ENCODE assay signal across 14 mouse cellular contexts in genomic region chr17:66357171-66358025, GRCm38 (mm10).
DNase-seq lines count a peak whose midpoint lies in the region; ATAC-seq and TF ChIP-seq lines count a peak whose summit lies in the region.
"Had no signal": no experiment of that assay in that cellular context is flagged by ENCODE, and none has a peak within 500 bp of the region (broad histone marks: within the 10 kb centered on the region; RNA-seq: fewer than 3 reads in every experiment).

No protein-coding gene starts in this region.

- no peak for ATAC-seq in forebrain, embryonic 13.5 days
- no peak for ATAC-seq in forebrain, embryonic 16.5 days
- no peak for ATAC-seq in limb, embryonic 15.5 days (ENCODE audit: insufficient number of reproducible peaks, low FRiP score, low TSS enrichment, low read depth)
- ATAC-seq in G1E (ENCODE audit: extremely low read depth, insufficient number of reproducible peaks, low FRiP score, poor library complexity, severe bottlenecking), result no peak
- ATAC-seq in megakaryocyte progenitor cell, adult 5-6 weeks (replicated peaks; ENCODE audit: poor library complexity), result no peak

- no peaks in the 10 kb centered on the region for H3K27me3 ChIP-seq in forebrain, embryonic 13.5 days
- no peaks in the 10 kb centered on the region for H3K27me3 ChIP-seq in forebrain, embryonic 16.5 days (replicated peaks; ENCODE audit: control insufficient read depth, insufficient read depth, low read length)
- no peaks in the 10 kb centered on the region for H3K27me3 ChIP-seq in limb, embryonic 15.5 days
- H3K27me3 ChIP-seq in limb, embryonic 10.5 days (ENCODE audit: low read depth, poor library complexity, severe bottlenecking), result no peaks in the 10 kb centered on the region
- no peaks in the 10 kb centered on the region for H3K27me3 ChIP-seq in G1E (ENCODE audit: insufficient read depth, low read length)
- H3K27me3 ChIP-seq: heart, embryonic 15.5 days; hindbrain, embryonic 12.5 days had no signal

- DNase-seq in limb, embryonic 10.5 days (ENCODE audit: low spot score), result no peak
- no peak for DNase-seq in G1E (ENCODE audit: low spot score)
- peak; percentile 46 to 53 for DNase-seq in cerebellum, postnatal 10 days
- DNase-seq in left cerebral cortex, postnatal 4 days, result no peak
- DNase-seq: gastrocnemius, postnatal 25 days; right cerebral cortex, postnatal 4 days; thymus, postnatal 4 days had no signal

- peak overlapping the region; percentile 59; the same call in 1 of the 2 replicates for H3K27ac ChIP-seq in forebrain, embryonic 13.5 days
- H3K27ac ChIP-seq in forebrain, embryonic 16.5 days (ENCODE audit: low read length), result no peak overlapping the region
- H3K27ac ChIP-seq in limb, embryonic 15.5 days, result peak overlapping the region; percentile 18; the same call in 1 of the 2 replicates
- no peak overlapping the region for H3K27ac ChIP-seq in limb, embryonic 10.5 days
- H3K27ac ChIP-seq: hindbrain, embryonic 12.5 days had no signal

- TF ChIP-seq CTCF in G1E (IDR thresholded peaks at IDR 0.05; ENCODE audit: low read depth, low read length), result no peak

- H3K4me2 ChIP-seq in forebrain, embryonic 13.5 days, result no peak overlapping the region
- no peak overlapping the region for H3K4me2 ChIP-seq in forebrain, embryonic 16.5 days (ENCODE audit: low read length)
- no peak overlapping the region for H3K4me2 ChIP-seq in limb, embryonic 15.5 days
- H3K4me2 ChIP-seq: heart, embryonic 15.5 days; hindbrain, embryonic 12.5 days; liver, embryonic 11.5 days had no signal

- H3K4me3 ChIP-seq in forebrain, embryonic 13.5 days, result no peak overlapping the region
- H3K4me3 ChIP-seq in forebrain, embryonic 16.5 days (replicated peaks; ENCODE audit: low read length), result no peak overlapping the region
- H3K4me3 ChIP-seq in limb, embryonic 15.5 days, result no peak overlapping the region
- no peak overlapping the region for H3K4me3 ChIP-seq in limb, embryonic 10.5 days
- H3K4me3 ChIP-seq in G1E (ENCODE audit: low read depth, low read length), result peak overlapping the region; percentile 37
- H3K4me3 ChIP-seq: heart, embryonic 15.5 days; hindbrain, embryonic 12.5 days had no signal

- H3K9me3 ChIP-seq in forebrain, embryonic 13.5 days (replicated peaks), result no peaks in the 10 kb centered on the region
- H3K9me3 ChIP-seq in forebrain, embryonic 16.5 days (ENCODE audit: control insufficient read depth, low read length), result no peaks in the 10 kb centered on the region
- H3K9me3 ChIP-seq in limb, embryonic 15.5 days, result no peaks in the 10 kb centered on the region
- no peaks in the 10 kb centered on the region for H3K9me3 ChIP-seq in limb, embryonic 10.5 days (replicated peaks)
- peaks cover 78% of the 10 kb centered on the region for H3K9me3 ChIP-seq in G1E (replicated peaks)
- H3K9me3 ChIP-seq: heart, embryonic 15.5 days; hindbrain, embryonic 12.5 days had no signal

- H3K4me1 ChIP-seq in forebrain, embryonic 13.5 days, result peaks cover 13% of the 10 kb centered on the region
- peaks cover 6% of the 10 kb centered on the region for H3K4me1 ChIP-seq in forebrain, embryonic 16.5 days (replicated peaks; ENCODE audit: control insufficient read depth, insufficient read depth, low read length)
- H3K4me1 ChIP-seq in limb, embryonic 15.5 days, result peaks cover 17% of the 10 kb centered on the region
- H3K4me1 ChIP-seq in limb, embryonic 10.5 days, result peaks cover 10% of the 10 kb centered on the region
- no peaks in the 10 kb centered on the region for H3K4me1 ChIP-seq in G1E (ENCODE audit: insufficient read depth, low read depth, low read length)
- H3K4me1 ChIP-seq: hindbrain, embryonic 12.5 days had no signal

- 60% methylated on average over 9 of the region's 9 CpGs for WGBS in forebrain, embryonic 13.5 days
- WGBS in forebrain, embryonic 16.5 days, result 63% methylated on average over 9 of the region's 9 CpGs
- 62% methylated on average over 9 of the region's 9 CpGs for WGBS in limb, embryonic 15.5 days
- 78% methylated on average over 9 of the region's 9 CpGs for WGBS in limb, embryonic 10.5 days

- intact Hi-C loops in left cerebral cortex, postnatal 4 days (cut with DNase I), result loop anchor here (5.0 to 10.0 kb wide), 2 partner anchors 90 to 113 kb away; partner anchors contain the start of gene Mtcl1

- H3K36me3 ChIP-seq in forebrain, embryonic 13.5 days (ENCODE audit: poor library complexity, severe bottlenecking), result peaks cover 41% of the 10 kb centered on the region
- peaks cover 9% of the 10 kb centered on the region; the same call in 1 of the 2 replicates for H3K36me3 ChIP-seq in forebrain, embryonic 16.5 days (ENCODE audit: control insufficient read depth, insufficient read depth)
- 0 out of 2 replicates have a peak, but pooled peaks cover 3% of the 10 kb centered on the region for H3K36me3 ChIP-seq in limb, embryonic 15.5 days
- peaks cover 50% of the 10 kb centered on the region for H3K36me3 ChIP-seq in limb, embryonic 10.5 days
- no peaks in the 10 kb centered on the region for H3K36me3 ChIP-seq in G1E (replicated peaks)
- H3K36me3 ChIP-seq: heart, embryonic 15.5 days had no signal

- no peak overlapping the region for H3K9ac ChIP-seq in forebrain, embryonic 13.5 days
- H3K9ac ChIP-seq in forebrain, embryonic 16.5 days (replicated peaks; ENCODE audit: low read depth, low read length), result no peak overlapping the region
- no peak overlapping the region for H3K9ac ChIP-seq in limb, embryonic 15.5 days
- H3K9ac ChIP-seq: hindbrain, embryonic 12.5 days had no signal

Comparison
In these comparisons a context has a peak if more than half of its experiments do, and no peak if none do; other contexts are left out.
1. H3K27ac ChIP-seq: peak in forebrain, embryonic 13.5 days (single experiment) and limb, embryonic 15.5 days (single experiment); none in forebrain, embryonic 16.5 days (single experiment) and limb, embryonic 10.5 days (single experiment).
2. DNase-seq: peak in cerebellum, postnatal 10 days (2 of 2); none in limb, embryonic 10.5 days (single experiment), G1E (single experiment) and left cerebral cortex, postnatal 4 days (single experiment).